Mouse (Mus musculus) G1E (cell line): Measurements from ENCODE around the gene Pbld1.

Experiments
- CTCF ChIP-seq: IDR thresholded peaks from 2 replicates; pipeline ENCODE4 v1.5.1; 2012; ENCODE audit warnings: low read depth, low read length, inconsistent platforms, mixed read lengths
- GATA1 ChIP-seq: IDR thresholded peaks from 2 replicates; pipeline ENCODE4 v1.6.1; 2012; ENCODE audit warnings: borderline replicate concordance, low read length, inconsistent platforms, mixed read lengths
- POLR2AphosphoS5 ChIP-seq: IDR thresholded peaks from 2 replicates; pipeline ENCODE4 v1.6.1; 2012; ENCODE audit warnings: low read depth, low read length, inconsistent platforms; ENCODE audit not compliant: insufficient replicate concordance

- TF ChIP-seq GATA1 (no peak), CTCF (no peak), POLR2AphosphoS5 (no peak)
Measured at GRCm38 (mm10) chr10:63065988-63066387, 6.0 kb downstream of the Pbld1 start.
